Mouse (Mus musculus) cerebellum, postnatal 36 days (tissue): ENCODE measurements around the gene Gm20388.

ENCODE experiments used
- DNase-seq, 2 experiments: peaks; one replicate each; pipeline ENCODE4 v3.0.0; 2021 to 2022; ENCODE audit warnings: mixed read lengths in 2 of 2

Gene Gm20388

GRCm38 (mm10) chr8:120376847-120377802 is 466.5 kb downstream of the Gm20388 start:
- no peak for DNase-seq

DNA sequence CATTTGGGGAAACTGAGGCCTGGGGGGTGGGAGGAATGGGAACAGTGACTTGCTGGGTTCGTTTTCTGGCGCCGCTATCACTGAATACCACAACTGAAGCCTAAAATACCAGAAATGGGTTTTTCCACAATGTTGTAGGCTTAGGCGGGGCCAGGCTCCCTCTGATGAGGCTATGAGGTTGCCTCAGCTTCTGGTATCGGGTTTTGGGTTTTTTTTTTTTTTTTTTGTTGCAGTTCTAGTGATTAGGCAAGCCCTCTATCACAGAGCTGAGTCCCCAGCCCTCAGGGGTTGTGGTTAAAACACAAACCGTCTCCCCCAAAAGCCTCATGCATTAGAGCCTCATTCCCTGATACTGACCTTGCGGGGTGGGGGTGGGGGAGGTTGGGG is 467.2 kb downstream of the Gm20388 start:
- no peak for DNase-seq

DNA sequence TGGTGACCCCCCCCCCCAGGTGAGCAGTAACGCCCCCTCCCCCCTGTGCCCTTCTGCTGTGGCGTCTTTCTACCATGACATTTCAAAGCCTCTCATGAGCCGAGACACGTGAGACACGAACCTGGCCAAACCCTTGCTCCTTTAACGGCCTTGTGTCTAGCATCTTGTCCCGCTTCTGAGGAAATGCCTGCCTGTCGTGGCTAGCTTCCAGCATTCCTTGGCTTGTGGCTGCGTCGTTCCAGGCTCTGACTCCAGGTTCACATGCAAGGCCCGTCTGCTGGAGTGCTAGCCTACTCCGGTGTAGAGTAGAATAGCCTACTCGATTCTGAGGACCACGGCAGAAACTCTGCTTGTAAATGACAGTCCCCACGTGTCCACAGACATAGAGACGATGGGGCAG is 467.7 kb downstream of the Gm20388 start:
- DNase-seq = peak; percentile 82 to 86

GRCm38 (mm10) chr8:120379015-120379414 is 468.4 kb downstream of the Gm20388 start:
- no peak for DNase-seq

DNA sequence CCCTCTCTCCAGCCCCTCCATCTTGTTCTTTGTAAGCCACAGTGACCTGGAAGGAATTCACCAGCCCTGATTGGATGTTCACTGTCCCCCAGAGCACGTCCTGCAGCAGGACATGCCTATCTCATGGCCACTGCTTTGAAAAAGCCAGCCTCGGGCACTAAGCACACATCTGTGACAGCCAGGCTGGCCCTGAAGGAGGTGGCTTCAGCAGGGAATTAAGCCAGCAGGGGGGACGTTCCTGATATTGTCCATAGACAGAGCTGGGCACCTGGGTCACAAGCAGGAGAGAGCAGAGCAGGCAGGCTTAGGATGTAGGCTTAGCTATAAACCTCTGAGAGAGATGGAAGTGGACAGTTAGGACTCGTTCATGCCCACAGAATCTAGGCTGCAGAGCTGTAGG is 471.2 kb downstream of the Gm20388 start:
- DNase-seq = no peak

- DNase-seq = peak; percentile 95 to 96
These were observed 472.0 kb downstream of the Gm20388 start for GRCm38 (mm10) chr8:120382436-120383203.

DNA sequence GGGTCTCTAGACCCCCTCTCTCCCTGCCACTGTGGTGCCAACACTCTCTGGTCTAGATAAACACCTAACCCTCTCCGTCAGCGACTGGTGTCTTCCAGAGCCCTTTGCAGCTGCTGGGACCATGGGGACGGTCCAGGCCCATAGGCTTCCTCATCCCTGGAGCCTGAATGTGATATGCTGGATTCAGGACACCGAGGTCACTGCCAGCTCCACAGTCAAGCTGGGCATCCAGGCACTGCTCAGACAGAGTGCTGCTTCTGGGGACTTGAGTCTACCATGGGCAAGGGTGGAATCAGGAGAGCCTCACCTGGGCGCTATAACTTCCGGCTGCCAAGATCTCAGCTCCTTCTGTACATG is 472.5 kb downstream of the Gm20388 start:
- DNase-seq = no peak

- DNase-seq = peak; percentile 57 to 60
These were observed 473.1 kb downstream of the Gm20388 start for GRCm38 (mm10) chr8:120383713-120384112.

DNA sequence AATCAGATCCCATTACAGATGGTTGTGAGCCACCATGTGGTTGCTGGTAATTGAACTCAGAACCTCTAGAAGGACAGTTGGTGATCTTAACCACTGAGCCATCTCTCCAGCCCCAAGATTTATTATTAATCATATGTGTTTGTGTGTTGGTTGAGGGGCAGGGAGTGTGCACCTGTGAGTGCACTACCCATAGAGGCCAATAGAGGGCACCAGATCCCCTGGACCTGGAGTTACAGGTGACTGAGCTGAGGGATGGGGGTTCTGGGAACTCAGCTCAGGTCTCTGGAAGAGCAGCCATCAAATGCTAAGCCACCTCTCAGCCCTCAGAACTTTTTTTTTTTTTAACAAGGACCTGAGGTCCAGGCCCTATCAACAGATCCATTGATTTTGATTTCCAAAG is 474.1 kb downstream of the Gm20388 start:
- DNase-seq = no peak

DNA sequence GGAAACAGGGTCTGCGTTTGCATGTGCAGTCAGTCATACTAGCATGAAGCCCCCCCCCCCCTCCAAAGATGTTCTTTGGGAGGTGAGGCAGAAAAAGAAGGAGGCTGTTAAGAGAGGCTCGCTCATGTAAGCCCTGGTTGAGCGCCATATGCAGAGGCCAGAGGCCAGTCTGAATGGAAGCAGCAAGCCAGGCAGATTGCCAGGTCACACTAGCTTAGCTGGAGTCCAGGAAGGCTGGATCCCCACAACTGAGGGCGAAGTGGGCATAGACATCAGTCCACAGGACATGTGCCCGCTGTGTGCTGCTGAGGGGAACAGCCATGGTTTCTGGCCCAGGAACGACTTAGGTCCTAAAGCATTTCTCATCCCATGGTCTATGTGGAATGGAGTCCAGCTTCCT is 477.6 kb downstream of the Gm20388 start:
- DNase-seq = no peak

DNA sequence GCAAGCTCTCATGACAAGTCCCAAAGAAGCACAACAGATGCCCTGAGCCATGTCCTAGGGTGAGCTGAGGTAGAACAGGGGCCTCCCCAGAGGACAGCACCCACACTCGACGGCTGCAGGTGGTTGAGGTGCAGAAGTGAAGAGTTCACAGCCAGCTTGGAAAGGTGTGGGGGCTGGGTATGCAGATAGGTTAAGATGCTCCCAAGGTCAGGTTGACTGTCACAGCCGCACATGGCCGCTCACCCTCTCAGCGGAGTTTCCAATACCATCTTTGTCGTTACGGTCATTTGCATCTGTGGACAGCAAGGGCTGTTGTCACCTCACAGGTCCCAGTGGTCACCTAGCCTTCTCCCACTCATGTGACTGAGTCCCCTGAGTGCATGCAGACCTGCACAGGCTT is 480.0 kb downstream of the Gm20388 start:
- DNase-seq = no peak

DNA sequence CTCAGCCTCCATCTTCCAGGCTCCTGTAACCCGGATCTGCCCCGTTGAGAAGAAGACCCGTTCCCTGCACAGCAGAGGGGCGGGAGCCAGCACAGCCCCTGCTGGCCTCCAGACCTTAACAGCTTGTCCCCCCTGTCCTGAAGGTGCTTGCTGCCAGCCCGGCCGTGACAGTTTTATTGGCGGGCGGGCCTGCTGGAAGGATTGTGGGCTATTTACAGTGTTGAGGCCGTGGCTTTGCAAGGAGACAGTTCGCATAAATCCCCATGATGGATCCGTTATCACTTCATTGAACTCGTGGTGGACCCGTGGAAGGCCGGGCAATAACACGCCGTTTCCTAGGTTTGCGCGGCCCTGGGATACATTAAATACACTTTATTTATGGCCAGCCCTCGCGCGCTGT is 481.2 kb downstream of the Gm20388 start:
- peak in 1 of 2 experiments; percentile 39 for DNase-seq

DNA sequence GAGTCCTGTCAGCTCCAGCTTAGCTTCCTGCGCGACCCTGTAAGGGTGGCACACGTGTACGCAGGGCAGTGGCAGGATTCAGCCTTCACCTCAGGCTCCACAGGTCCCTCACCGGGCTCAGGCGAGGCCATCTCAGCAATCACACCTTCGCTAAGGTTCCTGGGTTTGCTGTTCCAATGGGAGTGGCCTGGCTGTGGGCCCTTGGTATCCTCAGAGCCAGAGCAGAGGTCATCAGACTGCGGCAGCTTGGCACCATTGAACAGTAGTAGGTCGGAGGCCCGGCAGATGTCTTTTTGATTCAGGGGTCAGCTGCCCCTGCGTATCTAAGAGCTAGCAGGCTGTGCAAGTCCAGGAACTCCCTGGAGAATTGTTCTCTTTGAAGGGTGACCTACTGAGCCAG is 482.4 kb downstream of the Gm20388 start:
- no peak for DNase-seq

DNA sequence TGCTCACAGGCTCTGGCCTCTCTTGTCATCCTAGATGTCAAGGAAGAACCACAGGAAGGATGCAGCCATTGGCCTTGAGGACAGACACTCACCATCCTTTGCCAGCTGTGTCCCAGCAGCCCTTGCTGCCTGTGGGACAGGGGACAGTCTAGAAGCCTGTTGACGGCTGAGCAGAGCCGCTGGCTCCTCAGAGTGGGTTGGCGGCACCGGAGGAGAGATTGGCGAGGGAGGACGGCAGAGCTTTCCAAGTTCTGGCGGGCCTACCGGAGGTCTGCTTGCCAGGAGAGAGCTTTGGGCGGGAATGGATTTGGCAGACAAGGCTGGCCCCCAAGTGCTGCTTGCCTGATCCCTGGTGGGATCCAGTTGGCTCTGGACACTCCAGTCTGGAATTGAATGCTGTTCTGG is 483.2 kb downstream of the Gm20388 start:
- DNase-seq = peak; percentile 60 to 72

GRCm38 (mm10) chr8:120395892-120396291 is 485.3 kb downstream of the Gm20388 start:
- no peak for DNase-seq

DNA sequence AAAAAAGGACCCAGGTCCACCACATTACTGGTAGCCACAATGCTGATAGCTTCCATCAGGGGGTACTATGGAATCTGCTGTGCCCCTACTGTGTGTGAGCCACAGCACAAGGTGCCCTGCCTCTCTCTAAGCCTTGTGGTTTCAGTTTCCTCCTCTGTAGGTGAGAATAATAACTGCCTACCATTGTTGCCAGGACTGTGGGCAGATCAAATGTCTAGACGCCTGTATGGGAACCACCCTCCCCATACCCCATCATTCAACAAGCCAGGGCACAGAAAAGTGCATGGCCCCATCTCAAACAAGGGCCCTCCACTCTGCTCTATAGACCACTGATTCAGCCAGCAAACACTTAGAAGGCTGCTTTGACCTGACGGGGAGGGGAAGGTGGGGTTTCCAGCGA is 486.1 kb downstream of the Gm20388 start:
- no peak for DNase-seq

GRCm38 (mm10) chr8:120397444-120398411 is 487.1 kb downstream of the Gm20388 start:
- DNase-seq = no peak

DNA sequence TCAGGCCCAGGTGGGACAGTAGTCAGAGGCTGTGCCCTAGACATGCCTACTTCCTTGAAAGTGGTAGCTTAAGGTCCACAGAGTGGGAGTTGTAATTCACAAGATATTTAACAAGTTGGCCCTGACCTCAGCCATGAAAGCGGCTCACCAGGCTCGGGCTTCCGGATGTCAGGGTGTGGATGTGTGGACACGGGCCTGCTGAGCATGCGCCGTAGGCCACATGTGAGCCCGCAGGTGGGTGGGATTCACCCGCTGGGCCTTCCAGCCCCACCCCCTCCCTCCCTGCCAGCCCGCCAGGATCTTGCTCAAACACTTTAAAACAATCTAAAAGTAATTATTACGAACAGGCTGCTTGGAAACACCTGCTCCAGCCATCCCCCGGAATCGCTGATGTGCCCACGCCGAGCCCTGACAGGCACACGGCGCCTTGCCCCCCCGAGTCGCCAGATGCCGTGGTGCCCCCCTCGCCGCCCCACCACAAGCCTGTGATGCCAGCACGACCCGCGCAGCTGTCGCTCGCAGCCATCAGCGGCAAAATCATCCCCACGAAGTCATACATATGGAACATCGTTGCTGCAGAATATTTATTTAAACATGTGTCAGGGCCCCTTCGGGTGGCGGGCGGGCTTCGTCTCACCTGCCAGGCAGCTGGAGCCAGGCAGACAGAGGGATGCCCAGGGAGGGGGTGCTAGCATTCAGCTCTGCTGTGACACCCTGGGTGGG is 488.7 kb downstream of the Gm20388 start:
- no peak for DNase-seq

- no peak for DNase-seq
These were observed 490.6 kb downstream of the Gm20388 start for GRCm38 (mm10) chr8:120401216-120401615.

- DNase-seq = no peak
These were observed 491.1 kb downstream of the Gm20388 start for GRCm38 (mm10) chr8:120401712-120402111.

- no peak for DNase-seq
These were observed 493.1 kb downstream of the Gm20388 start for GRCm38 (mm10) chr8:120403606-120404269.
